Mouse (Mus musculus) heart, adult 2 months (tissue): ENCODE measurements around the gene Pimreg.

ENCODE experiments used
- CTCF ChIP-seq: fragments of 200-600 bp; IDR thresholded peaks from 2 replicates; pipeline ENCODE4 v1.8.1; 2022; ENCODE audit warnings: antibody characterized with exemption, mild to moderate bottlenecking, moderate library complexity
- EP300 ChIP-seq: fragments of 200-500 bp; IDR thresholded peaks from 2 replicates; pipeline ENCODE4 v1.6.1; 2011; ENCODE audit warnings: low read depth, low read length, control low read depth; ENCODE audit not compliant: insufficient read depth
- POLR2A ChIP-seq: fragments of 200-500 bp; IDR thresholded peaks from 2 replicates; pipeline ENCODE4 v1.6.1; 2011; ENCODE audit warnings: mild to moderate bottlenecking, low read depth, low read length, control low read depth; ENCODE audit not compliant: insufficient read depth

GRCm38 (mm10) chr11:72026516-72026915 is 15.3 kb upstream of the Pimreg start:
- TF ChIP-seq CTCF (no peak), EP300 (no peak), POLR2A (no peak)
